Mouse (Mus musculus): ENCODE results near the gene Tut7.

DNA sequence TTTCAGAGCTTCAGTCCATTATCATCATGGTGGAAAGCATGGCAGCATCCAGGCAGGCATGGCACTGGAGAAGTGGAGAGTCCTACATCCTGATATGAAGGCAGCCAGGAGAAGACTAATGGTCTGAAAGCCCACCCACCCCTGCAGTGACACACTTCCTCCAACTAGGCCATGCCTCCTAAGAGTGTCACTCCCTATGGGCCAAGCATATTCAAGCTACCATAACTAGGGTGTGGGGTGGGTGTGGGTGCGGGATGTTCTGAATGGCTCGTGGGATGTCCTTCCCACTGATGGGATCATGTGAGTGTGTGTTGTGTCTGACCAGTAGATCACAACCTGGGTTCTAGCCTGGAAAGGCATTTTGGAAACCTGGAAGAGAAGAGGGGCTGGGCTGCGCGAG, 89.0 kb downstream of the Tut7 start:
- TF ChIP-seq POLR2A (IDR thresholded peaks at IDR 0.05; ENCODE audit: control insufficient read depth, low read depth, low read length) (no peak), CTCF (IDR thresholded peaks at IDR 0.05; ENCODE audit: control insufficient read depth, insufficient read depth, insufficient replicate concordance, low read depth, low read length) (no peak)

All from testis, adult 2 months (tissue).